Mouse (Mus musculus): ENCODE measurements around the gene Zkscan17. TPM values are rescaled to one million over a fixed set of nuclear protein-coding genes. Genes with fewer than 3 reads are reported as not detected.

Gene Zkscan17
- polyA plus RNA-seq, 1 experiment = not detected

- peaks cover 14% of the 10 kb centered on the region for H3K4me1 ChIP-seq (ENCODE audit: control insufficient read depth, insufficient read depth, low read length)
- WGBS = 86% methylated on average over 4 of the region's 4 CpGs
- no peak for TF ChIP-seq POLR2A (IDR thresholded peaks at IDR 0.05; ENCODE audit: insufficient read depth, low read depth, low read length)
- TF ChIP-seq CTCF (IDR thresholded peaks at IDR 0.05; ENCODE audit: insufficient read depth, low read depth, low read length) = no peak
These were observed 75.5 kb downstream of the Zkscan17 start, which contains the start of gene Snap47 for GRCm38 (mm10) chr11:59451086-59451485. Snap47 (minus strand) TSS chr11:59451186.

GRCm38 (mm10) chr11:59450230-59450771, 76.2 kb downstream of the Zkscan17 start:
- under 1% methylated on average over 38 of the region's 38 CpGs for WGBS

More at GRCm38 (mm10) chr11:59451086-59451485, 75.5 kb downstream of the Zkscan17 start, which contains the start of gene Snap47:
- Histone ChIP-seq H3K4me3 (ENCODE audit: insufficient read depth, low read depth, low read length) (peak within 1 kb of the TSS; percentile 71), H3K27ac (ENCODE audit: insufficient read depth, low read depth, low read length) (peak within 1 kb of the TSS; percentile 36)

GRCm38 (mm10) chr11:59449741-59450229, 76.8 kb downstream of the Zkscan17 start, which contains the start of gene Jmjd4:
Jmjd4 (plus strand) TSS chr11:59450045.
- H3K27ac ChIP-seq (ENCODE audit: insufficient read depth, low read depth, low read length) = peak within 1 kb of the TSS; percentile 36
- under 1% methylated on average over 38 of the region's 40 CpGs for WGBS
- H3K4me1 ChIP-seq (ENCODE audit: control insufficient read depth, insufficient read depth, low read length) = peaks cover 14% of the 10 kb centered on the region
- H3K4me3 ChIP-seq (ENCODE audit: insufficient read depth, low read depth, low read length) = peak within 1 kb of the TSS; percentile 71
- TF ChIP-seq POLR2A (IDR thresholded peaks at IDR 0.05; ENCODE audit: insufficient read depth, low read depth, low read length) (peak; percentile 88), CTCF (IDR thresholded peaks at IDR 0.05; ENCODE audit: insufficient read depth, low read depth, low read length) (no peak)

More at GRCm38 (mm10) chr11:59450230-59450771, 76.2 kb downstream of the Zkscan17 start:
- Histone ChIP-seq H3K4me1 (ENCODE audit: control insufficient read depth, insufficient read depth, low read length) (peaks cover 14% of the 10 kb centered on the region), H3K27ac (ENCODE audit: insufficient read depth, low read depth, low read length) (peak overlapping the region; percentile 36), H3K4me3 (ENCODE audit: insufficient read depth, low read depth, low read length) (peak overlapping the region; percentile 71)
- TF ChIP-seq CTCF (IDR thresholded peaks at IDR 0.05; ENCODE audit: insufficient read depth, low read depth, low read length) (no peak), POLR2A (IDR thresholded peaks at IDR 0.05; ENCODE audit: insufficient read depth, low read depth, low read length) (no peak)

GRCm38 (mm10) chr11:59443102-59443501, 83.4 kb downstream of the Zkscan17 start:
- TF ChIP-seq CTCF (IDR thresholded peaks at IDR 0.05; ENCODE audit: insufficient read depth, low read depth, low read length) (no peak), POLR2A (IDR thresholded peaks at IDR 0.05; ENCODE audit: insufficient read depth, low read depth, low read length) (no peak)
- Histone ChIP-seq H3K4me1 (ENCODE audit: control insufficient read depth, insufficient read depth, low read length) (peaks cover 9% of the 10 kb centered on the region), H3K4me3 (ENCODE audit: insufficient read depth, low read depth, low read length) (no peak overlapping the region), H3K27ac (ENCODE audit: insufficient read depth, low read depth, low read length) (no peak overlapping the region)

- Histone ChIP-seq H3K4me3 (ENCODE audit: insufficient read depth, low read depth, low read length) (no peak overlapping the region), H3K27ac (ENCODE audit: insufficient read depth, low read depth, low read length) (no peak overlapping the region), H3K4me1 (ENCODE audit: control insufficient read depth, insufficient read depth, low read length) (peaks cover 7% of the 10 kb centered on the region; the same call in 1 of the 2 replicates)
- TF ChIP-seq POLR2A (IDR thresholded peaks at IDR 0.05; ENCODE audit: insufficient read depth, low read depth, low read length) = no peak
- TF ChIP-seq CTCF (IDR thresholded peaks at IDR 0.05; ENCODE audit: insufficient read depth, low read depth, low read length) = no peak
- 90% methylated on average over 12 of the region's 12 CpGs for WGBS
These were observed 88.6 kb downstream of the Zkscan17 start for GRCm38 (mm10) chr11:59437954-59438353.

Other genes starting within 250 kb of the Zkscan17 start
- gene Wnt3a, start 236.0 kb downstream of the Zkscan17 start, polyA plus RNA-seq (2012; ENCODE audit: insufficient read depth, insufficient read length, low replicate concordance, missing spikeins) = not detected in 2 replicates
- gene Wnt9a, start 219.8 kb downstream of the Zkscan17 start, polyA plus RNA-seq (2012; ENCODE audit: insufficient read depth, insufficient read length, low replicate concordance, missing spikeins) = not detected in 2 replicates
- not detected in 2 replicates for gene Prss38, start 151.1 kb downstream of the Zkscan17 start, polyA plus RNA-seq (2012; ENCODE audit: insufficient read depth, insufficient read length, low replicate concordance, missing spikeins)
- gene Jmjd4, start 76.7 kb downstream of the Zkscan17 start, polyA plus RNA-seq (2012; ENCODE audit: insufficient read depth, insufficient read length, low replicate concordance, missing spikeins) = not detected in 2 replicates
- gene Snap47, start 75.6 kb downstream of the Zkscan17 start, polyA plus RNA-seq (2012; ENCODE audit: insufficient read depth, insufficient read length, low replicate concordance, missing spikeins) = 397 TPM in 1 of 2 replicates, not detected in the other
- gene Zfp867, start 54.3 kb downstream of the Zkscan17 start, polyA plus RNA-seq (2012; ENCODE audit: insufficient read depth, insufficient read length, low replicate concordance, missing spikeins) = not detected in 2 replicates
- gene Nlrp3, start 14.8 kb upstream of the Zkscan17 start, polyA plus RNA-seq (2012; ENCODE audit: insufficient read depth, insufficient read length, low replicate concordance, missing spikeins) = not detected in 2 replicates
- not detected in 2 replicates for gene Olfr222, start 49.5 kb upstream of the Zkscan17 start, polyA plus RNA-seq (2012; ENCODE audit: insufficient read depth, insufficient read length, low replicate concordance, missing spikeins)
- gene Olfr223, start 66.5 kb upstream of the Zkscan17 start, polyA plus RNA-seq (2012; ENCODE audit: insufficient read depth, insufficient read length, low replicate concordance, missing spikeins) = not detected in 2 replicates
- gene Mprip, start 134.6 kb upstream of the Zkscan17 start, polyA plus RNA-seq (2012; ENCODE audit: insufficient read depth, insufficient read length, low replicate concordance, missing spikeins) = 111 TPM in 1 of 2 replicates, not detected in the other